Mouse (Mus musculus) embryo, embryonic 11.5 days (tissue): ENCODE measurements at regions not wholly inside any gene's neighbourhood (a gene's known extent, or its start where the extent isn't known, plus 50 kb on each side); places are given as distances from the start of the nearest gene placed in this dataset.

Source experiments
- DNase-seq: peaks from one replicate; pipeline ENCODE4 v3.0.0-alpha.2; 2012; ENCODE audit warnings: low read depth, low spot score

- DNase-seq, result no peak
Measured at GRCm38 (mm10) chr4:64335814-64336213, 289.0 kb upstream of the Tnc start.

GRCm38 (mm10) chr4:64330213-64330612, 283.4 kb upstream of the Tnc start:
- DNase-seq, result no peak

- no peak for DNase-seq
Measured at GRCm38 (mm10) chr4:64324391-64324790, 277.6 kb upstream of the Tnc start.

GRCm38 (mm10) chr4:64316553-64317347, 269.9 kb upstream of the Tnc start:
- DNase-seq, result no peak

GRCm38 (mm10) chr4:64296941-64297340, 250.1 kb upstream of the Tnc start:
- DNase-seq, result no peak

- no peak for DNase-seq
Measured at GRCm38 (mm10) chr4:64282471-64282870, 235.7 kb upstream of the Tnc start.

- DNase-seq, result peak; percentile 51
Measured at GRCm38 (mm10) chr4:64276980-64277379, 230.2 kb upstream of the Tnc start.

- DNase-seq, result no peak
Measured at GRCm38 (mm10) chr4:64274291-64274960, 227.6 kb upstream of the Tnc start.

- DNase-seq, result no peak
Measured at GRCm38 (mm10) chr4:64269846-64270245, 223.0 kb upstream of the Tnc start.

- DNase-seq, result no peak
Measured at GRCm38 (mm10) chr4:64269117-64269516, 222.3 kb upstream of the Tnc start.

GRCm38 (mm10) chr4:64260473-64260872, 213.7 kb upstream of the Tnc start:
- no peak for DNase-seq

- DNase-seq, result no peak
Measured at GRCm38 (mm10) chr4:64260188-64260444, 213.3 kb upstream of the Tnc start.

GRCm38 (mm10) chr4:64259348-64260187, 212.8 kb upstream of the Tnc start:
- no peak for DNase-seq

GRCm38 (mm10) chr4:64255253-64255652, 208.4 kb upstream of the Tnc start:
- DNase-seq, result no peak

GRCm38 (mm10) chr4:64250691-64251090, 203.9 kb upstream of the Tnc start:
- DNase-seq, result no peak

- DNase-seq, result peak; percentile 17
Measured at GRCm38 (mm10) chr4:64238196-64238740, 191.5 kb upstream of the Tnc start.

GRCm38 (mm10) chr4:64235534-64235933, 188.7 kb upstream of the Tnc start:
- DNase-seq, result no peak

GRCm38 (mm10) chr4:64232159-64232558, 185.3 kb upstream of the Tnc start:
- DNase-seq, result no peak

- DNase-seq, result no peak
Measured at GRCm38 (mm10) chr4:64228341-64228740, 181.5 kb upstream of the Tnc start.

- DNase-seq, result no peak
Measured at GRCm38 (mm10) chr4:64226635-64227034, 179.8 kb upstream of the Tnc start.

- no peak for DNase-seq
Measured at GRCm38 (mm10) chr4:64224918-64225317, 178.1 kb upstream of the Tnc start.

- DNase-seq, result no peak
Measured at GRCm38 (mm10) chr4:64219802-64220201, 173.0 kb upstream of the Tnc start.
